Mouse (Mus musculus): ENCODE results near the gene Cd300ld4.

DNA sequence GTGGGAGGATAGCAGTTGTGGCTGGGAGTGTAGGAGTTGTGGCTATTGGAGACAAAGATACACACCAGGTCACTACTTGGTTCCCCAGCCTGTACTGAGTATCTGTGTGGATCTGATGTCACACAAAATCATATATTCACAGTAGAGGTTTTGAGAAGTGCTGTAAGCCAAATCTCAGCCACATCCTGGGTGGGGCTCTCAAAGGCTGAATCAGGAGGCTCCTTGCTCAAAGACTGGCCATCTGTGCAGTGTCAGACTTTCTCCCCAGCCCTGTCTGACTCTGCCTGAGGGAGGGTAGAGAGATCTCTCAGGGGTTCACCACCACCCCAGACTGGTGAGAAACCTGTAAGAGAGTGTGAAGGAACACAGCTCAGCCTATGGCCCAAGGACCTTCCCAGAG, 27.7 kb upstream of the Cd300ld4 start:
- TF ChIP-seq CTCF (IDR thresholded peaks at IDR 0.05; ENCODE audit: borderline replicate concordance, extremely low read depth, insufficient read depth, insufficient read length), result no peak
- no peak for TF ChIP-seq POLR2A (IDR thresholded peaks at IDR 0.05; ENCODE audit: borderline replicate concordance, extremely low read depth, insufficient read depth, insufficient read length, poor library complexity, severe bottlenecking)

All from brain, embryonic 14.5 days (tissue).